Mouse (Mus musculus) heart, embryonic 12.5 days (tissue): ENCODE results near the gene Fam69a. TPM values are rescaled to one million over a fixed set of nuclear protein-coding genes. Genes with fewer than 3 reads are reported as not detected.
A peak's percentile ranks its signal among the peaks of the same experiment; 100 is the strongest.
"Not testable (repeated sequence)": the region's sequence is repeated elsewhere in the genome, so short reads cannot be mapped to it uniquely, and the experiment has no call there.

ENCODE experiments used
- ATAC-seq: fragments of 200-750 bp; cut with Nextera tagmentation; 2 replicates; pipeline ENCODE4 v1.8.0; 2017; ENCODE audit warnings: moderate TSS enrichment, moderate library complexity; ENCODE audit not compliant: insufficient number of reproducible peaks, low FRiP score
- H3K27ac ChIP-seq: fragments of 300-500 bp; sonication (generic); 2 replicates; pipeline ENCODE4 v1.5.1; 2016; ENCODE audit warnings: mild to moderate bottlenecking, moderate library complexity; ENCODE audit not compliant: poor library complexity, severe bottlenecking
- H3K27me3 ChIP-seq: fragments of 300-500 bp; sonication (generic); replicated peaks from 2 replicates; pipeline ENCODE4 v1.6.1; 2016; ENCODE audit warnings: mild to moderate bottlenecking, moderate library complexity
- H3K36me3 ChIP-seq: fragments of 300-500 bp; sonication (generic); 2 replicates; pipeline ENCODE4 v1.6.1; 2016; ENCODE audit warnings: mild to moderate bottlenecking, moderate library complexity
- H3K4me1 ChIP-seq: fragments of 300-500 bp; sonication (generic); replicated peaks from 2 replicates; pipeline ENCODE4 v1.6.1; 2016; ENCODE audit warnings: mild to moderate bottlenecking
- H3K4me2 ChIP-seq: fragments of 300-500 bp; sonication (generic); 2 replicates; pipeline ENCODE4 v1.6.1; 2016; ENCODE audit warnings: mild to moderate bottlenecking, moderate library complexity
- H3K4me3 ChIP-seq: fragments of 300-500 bp; sonication (generic); 2 replicates; pipeline ENCODE4 v1.5.1; 2016; ENCODE audit warnings: mild to moderate bottlenecking
- H3K9ac ChIP-seq: fragments of 300-500 bp; sonication (generic); 2 replicates; pipeline ENCODE4 v1.6.1; 2016; ENCODE audit warnings: mild to moderate bottlenecking, moderate library complexity
- H3K9me3 ChIP-seq: fragments of 300-500 bp; sonication (generic); replicated peaks from 2 replicates; pipeline ENCODE4 v1.6.1; 2016; ENCODE audit warnings: mild to moderate bottlenecking, moderate library complexity
- WGBS: fragments of 180-500 bp; shearing (Covaris S2); methylation state at CpG from one replicate; pipeline ENCODE4 v1.1.7; 2016; 5-methylcytosine and 5-hydroxymethylcytosine counted together
- polyA plus RNA-seq: library from polyadenylated mRNA; unstranded; fragments of >200 nt; fragmentation: Nextera tagmentation; extraction: Ambion mirVana; gene quantifications from 2 replicates; pipeline ENCODE4 v1.2.1, GENCODE M21; 2016

Fam69a gene
- polyA plus RNA-seq, 1 experiment from 2014 or later = 21.0 TPM

GRCm38 (mm10) chr5:107901014-107901615, 85.8 kb downstream of the Fam69a start:
- under 1% methylated on average over 23 of the region's 23 CpGs for WGBS
- Histone ChIP-seq H3K36me3 (peaks cover 40% of the 10 kb centered on the region), H3K4me3 (peak overlapping the region; percentile 90), H3K9me3 (no peaks in the 10 kb centered on the region), H3K4me2 (peak overlapping the region; percentile 75), H3K9ac (peak overlapping the region; percentile 96), H3K4me1 (peaks cover 12% of the 10 kb centered on the region; the same call in 1 of the 2 replicates), H3K27me3 (no peaks in the 10 kb centered on the region), H3K27ac (peak overlapping the region; percentile 82)
- ATAC-seq = no peak; the same call in 1 of the 2 replicates

- Histone ChIP-seq H3K9me3 (no peaks in the 10 kb centered on the region), H3K27me3 (no peaks in the 10 kb centered on the region), H3K4me1 (peaks cover 12% of the 10 kb centered on the region; the same call in 1 of the 2 replicates), H3K4me2 (peak within 1 kb of the TSS; percentile 75), H3K36me3 (peaks cover 33% of the 10 kb centered on the region), H3K9ac (peak within 1 kb of the TSS; percentile 96), H3K4me3 (peak within 1 kb of the TSS; percentile 90), H3K27ac (peak within 1 kb of the TSS; percentile 82)
- peak; percentile 96 for ATAC-seq
- WGBS = 3% methylated on average over 66 of the region's 66 CpGs
Observed at GRCm38 (mm10) chr5:107900206-107901013, 86.5 kb downstream of the Fam69a start, which contains the start of gene Rpl5. Gene Rpl5 (plus strand): TSS chr5:107900502.

- Histone ChIP-seq H3K36me3 (no peaks in the 10 kb centered on the region), H3K4me1 (no peaks in the 10 kb centered on the region), H3K9me3 (no peaks in the 10 kb centered on the region), H3K4me2 (no peak overlapping the region), H3K9ac (no peak overlapping the region), H3K27ac (no peak overlapping the region), H3K4me3 (no peak overlapping the region), H3K27me3 (no peaks in the 10 kb centered on the region)
- WGBS = 50% methylated on average over 1 of the region's 1 CpGs
- no peak for ATAC-seq
Observed at GRCm38 (mm10) chr5:107896265-107896664, 90.6 kb downstream of the Fam69a start.

DNA sequence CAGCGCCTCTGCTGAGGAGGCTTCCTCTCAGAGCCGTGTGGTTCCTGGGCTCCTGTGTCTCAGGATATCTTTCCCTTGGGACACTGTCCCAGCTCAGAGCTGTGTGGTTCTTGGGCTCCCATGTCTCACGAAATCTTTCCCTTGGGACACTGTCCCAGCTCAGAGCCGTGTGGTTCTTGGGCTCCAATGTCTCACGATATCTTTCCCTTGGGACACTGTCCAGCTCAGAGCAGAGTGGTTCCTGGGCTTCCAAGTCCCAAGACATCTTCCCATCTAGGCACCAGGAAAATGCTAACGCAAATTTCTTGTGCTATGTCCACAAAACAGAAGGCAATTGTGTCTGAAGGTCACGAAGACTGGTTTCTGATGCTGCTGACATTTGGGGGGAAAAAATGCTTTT, 92.2 kb downstream of the Fam69a start:
- no peak for ATAC-seq
- H3K9me3 ChIP-seq = no peaks in the 10 kb centered on the region
- H3K4me3 ChIP-seq = no peak overlapping the region
- 65% methylated on average over 7 of the region's 7 CpGs for whole genome bisulfite sequencing
- H3K4me1 ChIP-seq = peaks cover 7% of the 10 kb centered on the region
- no peaks in the 10 kb centered on the region for H3K27me3 ChIP-seq
- no peak overlapping the region for H3K27ac ChIP-seq
- no peaks in the 10 kb centered on the region for H3K36me3 ChIP-seq
- H3K9ac ChIP-seq = no peak overlapping the region
- H3K4me2 ChIP-seq = no peak overlapping the region

- not testable (repeated sequence) for ATAC-seq, H3K4me2 ChIP-seq, H3K27me3 ChIP-seq, H3K36me3 ChIP-seq, H3K27ac ChIP-seq, H3K9me3 ChIP-seq, H3K4me1 ChIP-seq, H3K4me3 ChIP-seq, H3K9ac ChIP-seq
- 83% methylated on average over 1 of the region's 1 CpGs for WGBS
Observed at GRCm38 (mm10) chr5:107891515-107891914, 95.4 kb downstream of the Fam69a start.

DNA sequence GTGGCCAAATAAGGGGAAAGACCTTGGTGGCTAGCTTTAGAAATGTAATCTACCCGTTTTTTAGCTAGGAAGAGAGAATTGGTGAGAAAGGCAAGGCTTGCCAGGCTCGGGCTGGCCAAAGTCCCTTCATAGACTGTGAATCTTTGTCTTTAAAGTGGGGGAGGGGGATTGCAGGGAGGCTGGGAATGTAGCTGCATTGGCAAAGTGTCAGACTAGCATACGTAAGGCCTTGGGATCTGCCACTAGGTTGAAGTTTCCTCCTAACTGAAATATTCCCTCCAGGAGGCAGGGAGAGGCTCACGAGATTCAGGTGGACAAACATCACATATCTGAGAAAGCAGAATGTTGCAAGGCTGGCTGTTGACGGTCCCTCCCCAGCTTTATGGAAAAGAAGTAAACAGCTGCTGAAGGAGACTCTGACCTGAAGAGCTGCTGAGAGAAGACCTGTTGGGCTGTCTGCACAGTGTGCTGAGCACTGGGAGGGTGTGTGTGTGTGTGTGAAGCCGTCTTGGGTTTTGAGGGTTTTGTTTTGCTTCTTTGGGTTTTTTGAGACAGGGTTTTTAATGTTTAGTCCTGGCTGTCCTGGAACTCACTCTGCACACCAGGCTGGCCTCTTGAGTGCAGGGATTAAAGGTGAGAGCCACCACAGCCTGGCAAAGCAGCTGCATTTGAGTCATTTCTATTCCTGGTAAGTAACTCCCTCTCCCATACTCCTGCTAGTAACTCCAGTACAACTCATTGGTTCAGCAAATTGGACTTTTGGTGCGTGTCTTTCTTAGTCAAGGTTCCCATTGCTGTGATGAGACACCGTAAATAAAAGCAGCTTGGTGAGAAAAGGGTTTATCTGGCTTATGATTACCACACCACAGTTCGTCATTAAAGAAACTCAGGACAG, 96.6 kb downstream of the Fam69a start:
- Histone ChIP-seq H3K27ac (no peak overlapping the region), H3K9me3 (no peaks in the 10 kb centered on the region), H3K27me3 (no peaks in the 10 kb centered on the region), H3K36me3 (no peaks in the 10 kb centered on the region), H3K4me1 (peaks cover 7% of the 10 kb centered on the region), H3K4me3 (no peak overlapping the region), H3K9ac (peak overlapping the region; percentile 25; the same call in 1 of the 2 replicates), H3K4me2 (no peak overlapping the region)
- no peak for ATAC-seq
- 48% methylated on average over 9 of the region's 9 CpGs for WGBS

DNA sequence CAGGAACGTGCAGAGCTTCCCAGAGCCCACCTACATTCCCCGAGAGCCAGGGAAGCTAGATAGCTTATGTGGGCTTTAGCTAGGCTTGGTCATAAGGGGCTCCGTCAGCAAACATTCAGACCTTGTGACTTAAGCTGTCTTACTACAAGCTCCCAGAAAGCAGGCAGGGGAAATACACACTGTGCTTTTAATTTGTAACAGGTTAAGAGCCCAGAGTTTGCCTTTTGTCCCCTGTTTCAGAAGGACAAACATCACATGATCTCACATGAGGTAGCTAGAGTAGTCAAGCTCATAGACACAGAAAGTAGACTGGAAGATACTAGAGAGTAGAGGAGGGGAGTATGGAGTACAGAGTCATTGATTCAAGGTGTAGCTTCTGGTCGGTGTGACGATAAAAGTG, 106.2 kb downstream of the Fam69a start:
- Histone ChIP-seq H3K4me3 (no peak overlapping the region), H3K4me2 (no peak overlapping the region), H3K4me1 (peaks cover 3% of the 10 kb centered on the region; the same call in 1 of the 2 replicates), H3K27me3 (no peaks in the 10 kb centered on the region), H3K36me3 (no peaks in the 10 kb centered on the region), H3K9ac (no peak overlapping the region), H3K27ac (no peak overlapping the region), H3K9me3 (no peaks in the 10 kb centered on the region)
- ATAC-seq = no peak
- WGBS = 72% methylated on average over 5 of the region's 5 CpGs

DNA sequence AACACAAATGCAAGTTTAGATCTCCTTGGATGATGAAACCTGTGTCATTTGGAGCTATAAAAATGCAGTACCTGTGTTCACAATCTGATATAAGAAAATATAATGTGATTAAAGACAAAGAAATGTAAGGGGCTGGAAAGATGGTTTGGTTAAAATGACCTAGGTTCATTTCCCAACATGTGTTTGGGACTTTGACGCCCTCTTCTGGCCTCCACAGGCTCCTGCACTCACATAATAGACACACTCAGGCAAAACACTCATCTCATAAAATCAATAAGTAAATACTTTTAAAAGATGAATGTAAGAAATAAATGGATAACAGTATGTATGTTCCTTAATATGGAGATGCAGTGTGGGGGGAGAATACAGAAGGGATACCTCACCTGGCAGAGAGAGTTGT, 109.8 kb downstream of the Fam69a start:
- H3K4me1 ChIP-seq = peaks cover 26% of the 10 kb centered on the region
- no peaks in the 10 kb centered on the region for H3K36me3 ChIP-seq
- H3K4me3 ChIP-seq = no peak overlapping the region
- H3K27me3 ChIP-seq = no peaks in the 10 kb centered on the region
- no peaks in the 10 kb centered on the region for H3K9me3 ChIP-seq
- ATAC-seq = no peak
- 79% methylated on average over 1 of the region's 1 CpGs for WGBS
- no peak overlapping the region for H3K4me2 ChIP-seq
- H3K27ac ChIP-seq = no peak overlapping the region
- H3K9ac ChIP-seq = no peak overlapping the region

DNA sequence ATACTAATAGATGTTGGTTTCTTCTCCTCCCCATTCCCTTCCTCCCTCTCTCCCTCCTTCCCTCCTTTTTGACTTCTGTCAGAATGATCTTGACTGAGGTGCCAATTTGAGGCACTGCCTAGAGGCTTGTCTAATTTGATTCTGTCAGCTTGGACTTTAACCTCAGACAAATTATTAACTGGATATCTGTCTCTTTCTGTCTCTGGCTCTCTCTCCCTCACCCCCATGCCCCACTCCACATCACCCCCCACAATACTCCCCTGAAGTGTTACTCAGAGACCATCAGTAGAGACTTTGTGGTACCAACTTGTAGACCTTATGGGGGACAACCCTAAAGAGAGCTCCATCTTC, 111.6 kb downstream of the Fam69a start:
- Histone ChIP-seq H3K4me3 (no peak overlapping the region), H3K36me3 (no peaks in the 10 kb centered on the region), H3K4me2 (peak overlapping the region; percentile 37), H3K4me1 (peaks cover 27% of the 10 kb centered on the region), H3K27ac (peak overlapping the region; percentile 94), H3K9me3 (no peaks in the 10 kb centered on the region), H3K9ac (peak overlapping the region; percentile 24; the same call in 1 of the 2 replicates), H3K27me3 (no peaks in the 10 kb centered on the region)
- no peak for ATAC-seq

DNA sequence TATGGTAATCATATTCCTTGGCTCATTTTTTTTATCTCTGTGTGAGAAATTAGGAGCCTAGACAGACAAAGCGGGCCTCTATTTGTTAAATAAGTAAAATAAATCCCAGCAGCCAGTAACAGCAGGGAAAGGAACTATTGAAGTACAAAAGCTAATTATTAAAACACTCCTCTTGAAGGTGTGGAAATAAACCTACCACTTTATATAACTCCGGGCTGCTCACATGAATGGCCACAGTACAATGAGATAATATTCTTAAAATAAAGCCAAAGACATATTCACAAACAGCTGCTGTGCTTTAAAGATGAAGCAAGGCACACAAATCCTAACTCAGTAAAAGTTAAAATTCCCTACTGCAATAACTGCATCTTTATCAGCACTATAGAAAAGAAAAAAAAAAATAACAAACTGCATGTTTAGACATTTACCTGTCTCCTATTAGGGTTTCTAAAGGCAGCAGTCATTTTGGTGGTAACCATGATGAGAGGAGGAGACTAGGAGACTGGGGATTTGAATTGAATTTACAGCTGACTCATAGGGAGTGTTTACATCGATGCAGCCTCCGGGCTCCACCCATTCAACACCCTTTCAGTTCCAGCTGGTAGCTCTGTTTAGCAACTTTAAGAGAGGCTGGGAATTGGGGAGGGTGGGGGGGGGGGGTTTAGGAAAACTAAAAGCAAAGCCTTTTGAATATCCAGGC, 112.2 kb downstream of the Fam69a start, which contains the start of gene Evi5:
Gene Evi5 (minus strand): TSS at position 547 of the 700 bp plus-strand sequence.
- Histone ChIP-seq H3K27ac (peak within 1 kb of the TSS; percentile 94), H3K4me3 (peak within 1 kb of the TSS; percentile 32), H3K27me3 (no peaks in the 10 kb centered on the region), H3K9me3 (no peaks in the 10 kb centered on the region), H3K9ac (peak within 1 kb of the TSS; percentile 48), H3K36me3 (no peaks in the 10 kb centered on the region), H3K4me1 (peaks cover 27% of the 10 kb centered on the region), H3K4me2 (peak within 1 kb of the TSS; percentile 37)
- WGBS = 33% methylated on average over 4 of the region's 4 CpGs
- peak; percentile 88 for ATAC-seq
